Mouse (Mus musculus) small intestine, adult 2 months (tissue): ENCODE measurements around the gene Idnk.
A peak's percentile ranks its signal among the peaks of the same experiment; 100 is the strongest.

Experiments used
- CTCF ChIP-seq: fragments of 200-500 bp; IDR thresholded peaks from 2 replicates; pipeline ENCODE4 v1.5.1; 2012; ENCODE audit warnings: low read depth, mild to moderate bottlenecking, control low read depth, inconsistent platforms, low read length, moderate library complexity, mixed read lengths; ENCODE audit not compliant: insufficient replicate concordance, insufficient read length; ENCODE audit errors: extremely low read depth
- POLR2A ChIP-seq: fragments of 200-500 bp; IDR thresholded peaks from 2 replicates; pipeline ENCODE4 v1.6.1; 2012; ENCODE audit warnings: low read depth, mild to moderate bottlenecking, control low read depth, inconsistent platforms, low read length, moderate library complexity

DNA sequence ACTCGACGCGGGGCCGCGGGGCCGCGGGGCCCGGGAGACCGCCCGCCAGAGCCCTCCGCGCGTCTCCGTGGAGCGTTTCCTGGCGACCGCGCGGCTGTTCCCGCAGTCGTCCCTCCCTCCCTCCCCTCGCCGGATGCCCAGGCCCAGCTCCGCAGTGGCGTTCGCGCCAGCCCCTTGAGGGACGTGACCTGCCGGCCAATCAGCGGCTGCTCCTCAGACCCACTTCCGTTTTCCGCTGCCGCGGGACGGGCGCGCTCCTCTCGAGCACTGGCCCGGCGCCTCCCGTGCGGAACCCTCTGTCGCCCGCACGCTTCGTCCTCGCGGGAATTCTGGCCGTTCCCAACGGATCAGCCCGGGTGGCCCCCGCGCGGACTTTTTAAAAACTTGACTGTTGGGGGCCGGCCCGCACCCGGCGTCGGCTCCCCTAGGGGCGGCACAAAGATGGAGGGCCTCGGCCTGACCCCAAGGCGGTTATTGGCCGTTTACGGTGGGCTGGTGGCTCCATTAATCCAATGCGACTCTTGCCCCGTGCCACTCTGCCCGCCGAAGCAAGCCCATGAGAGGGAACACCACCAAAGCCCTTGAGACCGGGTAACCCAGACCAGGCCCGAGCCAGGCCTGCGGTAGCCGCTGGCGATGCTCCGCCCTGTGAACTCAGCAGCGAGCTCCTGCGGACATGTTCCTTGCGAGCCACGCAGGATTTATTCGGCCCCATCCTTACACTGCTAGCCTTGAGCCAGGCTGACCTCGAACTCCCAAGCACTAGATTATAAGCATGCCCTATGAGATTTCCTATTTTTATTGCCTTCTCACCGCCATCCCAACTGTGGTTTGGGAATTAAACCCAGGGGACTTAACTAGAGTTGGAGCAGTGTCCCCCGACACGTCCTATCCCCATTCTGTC lies 28.4 kb upstream of the Idnk start:
- TF ChIP-seq CTCF (no peak), POLR2A (peak; percentile 92)
